Mouse (Mus musculus): ENCODE measurements around the gene Btk. TPM values are rescaled to one million over a fixed set of nuclear protein-coding genes. Genes with fewer than 3 reads are reported as not detected.

Gene Btk
- polyA plus RNA-seq (2012; rRNA removed): 2.1 and 3.0 TPM in 2 replicates

- no peak for DNase-seq (ENCODE audit: low spot score)
Measured at GRCm38 (mm10) chrX:134582888-134583669, at the start of gene Btk. Btk (minus strand) TSS chrX:134583570.

DNA sequence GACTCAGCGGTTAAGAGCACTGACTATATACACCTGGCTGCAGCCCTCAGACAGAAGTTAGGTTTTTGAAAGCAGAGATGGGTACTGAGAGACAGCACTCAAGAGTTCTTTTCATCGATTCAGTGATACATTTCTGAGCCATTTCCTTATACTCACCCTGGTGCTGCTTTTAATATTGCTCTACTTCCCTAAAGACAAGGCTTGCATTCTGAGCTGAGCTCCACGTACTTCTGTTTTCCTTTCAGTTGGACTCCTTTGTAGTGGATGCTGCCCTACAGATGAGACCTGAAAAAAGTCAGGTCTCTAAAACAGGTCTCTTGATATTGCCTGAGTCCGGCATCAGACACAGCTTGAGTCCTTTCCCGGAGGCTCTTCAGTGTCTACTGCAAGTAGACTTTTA lies 49.3 kb upstream of the Btk start:
- DNase-seq (ENCODE audit: low spot score): no peak

GRCm38 (mm10) chrX:134628200-134628599 lies 44.8 kb upstream of the Btk start:
- DNase-seq (ENCODE audit: low spot score): no peak

DNA sequence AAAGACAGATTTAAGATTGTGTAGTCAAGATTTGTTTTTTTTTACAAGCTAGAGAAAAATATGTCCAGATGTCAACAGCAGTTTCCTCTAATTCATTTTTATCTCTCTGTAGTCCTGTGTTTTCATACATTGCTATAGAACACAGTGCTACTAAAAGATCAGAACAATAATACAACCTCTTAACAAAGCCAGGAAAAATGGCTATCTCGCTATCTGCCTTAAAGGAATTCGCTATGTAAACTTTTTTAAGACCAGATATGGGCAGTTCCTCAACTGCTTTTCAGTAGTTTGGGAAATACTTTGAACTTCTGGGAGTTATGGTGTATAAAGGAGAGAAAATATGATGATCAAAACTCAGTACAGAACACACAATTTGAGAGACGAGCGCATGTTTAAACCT lies 40.0 kb upstream of the Btk start:
- no peak for DNase-seq (ENCODE audit: low spot score)

DNA sequence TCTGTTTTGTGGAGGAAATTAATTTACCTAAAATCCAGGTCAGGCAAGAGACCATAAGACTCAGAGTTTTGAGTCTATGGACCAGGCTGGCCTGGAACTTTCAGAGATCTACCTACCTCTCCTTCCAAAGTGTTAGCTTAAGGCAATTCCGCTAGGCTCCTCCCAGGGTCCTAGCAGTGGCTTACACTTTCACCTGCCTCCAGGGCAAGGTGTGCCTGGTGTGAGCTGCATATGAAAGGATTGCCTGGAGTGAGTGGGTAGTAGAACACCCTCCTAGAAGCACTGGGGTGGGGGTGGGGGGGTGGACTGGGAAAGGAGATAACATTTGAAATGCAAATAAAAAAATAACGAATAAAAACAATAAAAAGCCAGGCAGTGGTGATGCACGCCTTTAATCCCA lies 38.3 kb upstream of the Btk start:
- no peak for DNase-seq (ENCODE audit: low spot score)

GRCm38 (mm10) chrX:134620254-134620865 lies 37.0 kb upstream of the Btk start:
- no peak for DNase-seq (ENCODE audit: low spot score)

DNA sequence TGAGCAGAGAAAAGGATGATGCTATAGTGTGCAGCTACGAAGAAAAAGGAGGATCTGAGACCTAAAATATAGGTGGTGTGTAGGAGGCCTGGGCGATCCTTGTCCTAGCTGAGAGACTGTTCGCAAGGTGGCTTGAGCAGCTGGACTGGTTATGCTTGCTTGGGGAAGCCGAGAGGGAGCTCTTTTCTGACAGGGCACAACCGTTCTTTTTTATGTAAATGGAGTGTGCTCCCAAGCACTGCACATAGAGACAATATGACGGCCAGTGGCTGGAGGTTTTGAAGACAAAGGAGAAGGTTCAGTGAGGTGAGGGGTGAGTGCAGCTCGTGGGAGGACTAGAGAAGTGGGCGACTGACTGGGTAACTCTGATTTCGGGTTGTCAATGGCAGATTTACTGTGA lies 36.3 kb upstream of the Btk start:
- no peak for DNase-seq (ENCODE audit: low spot score)

GRCm38 (mm10) chrX:134614306-134614705 lies 30.9 kb upstream of the Btk start:
- DNase-seq (ENCODE audit: low spot score): no peak

DNA sequence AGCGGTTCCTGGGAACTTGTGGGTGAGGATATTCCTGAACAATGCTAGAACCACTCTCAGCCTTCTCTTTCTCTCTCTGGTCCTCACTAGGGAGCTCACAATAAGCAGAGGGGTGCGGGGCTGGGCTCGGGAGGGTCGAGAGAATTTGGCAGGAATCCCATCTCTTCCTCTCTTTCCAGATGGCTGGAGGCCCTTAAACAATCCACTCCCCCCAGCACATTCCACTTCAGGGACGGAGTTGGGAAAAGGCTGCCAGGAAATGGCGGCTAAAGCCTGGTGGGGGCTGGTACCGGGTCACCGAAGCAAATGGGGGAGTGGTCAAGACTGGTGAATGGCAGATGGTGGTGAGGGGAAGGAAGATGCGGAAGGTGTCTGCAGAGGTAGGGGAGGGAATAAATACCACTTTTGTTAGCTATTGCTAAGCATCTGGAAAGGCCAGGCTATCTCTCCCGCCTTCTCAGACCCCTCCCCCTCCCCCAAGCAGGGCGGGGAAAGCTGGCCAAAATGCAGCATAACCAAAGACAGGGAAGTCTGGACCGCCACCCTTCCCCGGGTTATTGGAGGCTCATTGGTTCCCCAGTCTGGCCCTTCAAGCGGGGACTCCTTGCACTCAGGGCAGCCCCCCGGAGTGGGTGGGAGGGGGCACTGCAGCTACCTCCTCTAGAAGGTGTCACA lies 29.1 kb upstream of the Btk start:
- peak; percentile 27 for DNase-seq (ENCODE audit: low spot score)

GRCm38 (mm10) chrX:134610984-134611383 lies 27.6 kb upstream of the Btk start:
- DNase-seq (ENCODE audit: low spot score): no peak

DNA sequence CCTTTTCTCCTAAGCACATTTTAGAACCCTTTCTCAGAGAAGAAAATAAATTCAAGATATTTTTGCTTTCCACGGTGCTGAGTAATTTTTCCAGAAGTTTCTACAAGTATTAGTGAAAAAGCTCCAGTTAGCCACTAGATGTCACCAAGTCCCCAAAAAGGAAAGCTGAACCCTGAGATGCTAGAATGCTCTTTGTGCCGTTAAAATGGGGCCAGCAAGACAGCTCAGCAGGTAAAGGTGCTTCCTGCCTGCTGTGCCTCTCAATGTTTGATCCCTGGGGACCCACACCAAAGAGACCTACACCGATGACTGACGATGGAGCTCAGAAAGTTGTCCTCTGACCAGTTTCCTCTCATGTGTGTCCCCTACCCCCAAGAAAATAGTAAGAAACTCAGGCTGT lies 26.1 kb upstream of the Btk start:
- no peak for DNase-seq (ENCODE audit: low spot score)

DNA sequence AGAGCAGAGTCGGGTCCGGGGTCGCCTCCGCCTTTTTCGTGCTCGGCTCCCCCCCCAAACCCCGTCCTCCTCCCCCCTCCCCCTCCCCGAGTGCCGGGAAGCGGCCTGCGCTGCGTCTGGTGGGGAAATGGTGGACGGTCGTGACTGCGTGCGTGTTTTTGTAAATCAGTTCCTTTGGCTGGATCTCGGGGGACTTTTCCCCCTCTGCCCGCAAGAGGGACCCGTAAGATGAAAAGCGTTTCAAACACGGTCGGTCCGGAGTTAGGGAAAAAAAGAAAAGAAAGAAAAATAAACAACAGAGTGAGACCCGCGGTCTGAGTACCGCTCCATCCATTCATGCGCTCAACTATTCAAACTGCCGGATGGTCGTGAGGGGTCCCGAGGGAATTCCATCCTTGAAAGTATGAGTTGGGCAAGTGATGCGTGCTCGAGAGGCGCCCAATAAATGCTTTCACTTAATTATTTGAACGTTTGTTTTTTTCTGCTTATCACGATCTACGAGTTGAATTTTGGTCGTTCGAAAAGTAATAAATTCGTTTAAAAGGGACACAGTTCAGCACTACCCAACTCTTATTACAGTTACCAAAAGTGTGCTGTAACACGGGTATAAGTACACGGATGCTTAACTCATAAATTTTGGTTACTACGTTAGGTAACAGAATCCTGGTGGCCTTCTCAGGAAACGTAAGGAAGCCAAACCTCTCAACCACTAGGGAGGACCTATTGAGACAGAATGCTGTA lies 18.2 kb upstream of the Btk start:
- no peak for DNase-seq (ENCODE audit: low spot score)

DNA sequence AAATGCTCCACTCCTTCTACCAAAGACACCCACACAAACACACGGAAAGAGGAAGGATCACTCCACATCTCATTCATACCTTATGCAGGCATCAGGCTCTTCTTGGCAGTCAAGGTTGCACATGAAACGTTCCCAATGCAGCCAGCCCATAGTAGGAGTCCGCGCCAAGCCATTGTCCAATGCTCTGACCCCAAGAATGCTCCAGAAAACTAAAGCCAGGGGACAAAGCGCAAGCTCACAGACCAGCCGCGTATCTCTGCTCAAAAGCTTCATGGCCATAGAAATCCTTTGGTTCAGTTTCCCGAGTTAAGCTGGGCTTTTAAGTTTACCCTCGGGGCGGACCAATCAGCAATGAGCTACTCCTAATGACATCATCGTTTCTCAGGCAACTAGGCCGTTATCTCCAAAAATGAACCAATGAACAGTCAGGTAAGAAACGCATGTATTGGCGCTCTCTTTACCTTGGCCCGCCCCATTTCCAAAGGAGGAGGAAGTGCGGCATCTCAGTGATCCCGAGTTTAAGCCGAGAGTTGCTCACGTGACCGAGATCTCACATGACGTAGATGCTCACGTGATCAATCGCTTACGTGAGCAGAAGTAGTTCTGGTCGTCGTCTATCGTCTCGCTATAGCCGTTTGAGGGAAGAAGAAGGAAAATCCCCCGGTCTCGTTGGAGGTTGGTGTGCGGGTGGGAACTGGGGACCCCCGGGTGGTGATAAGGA lies 17.4 kb upstream of the Btk start, which contains the start of the genes Gla and Hnrnph2:
Gene Gla (minus strand): TSS at position 467 of the 721 bp plus-strand sequence.
Gene Hnrnph2 (plus strand): TSS at position 521 of the 721 bp plus-strand sequence.
- peak; percentile 54 for DNase-seq (ENCODE audit: low spot score)

- DNase-seq (ENCODE audit: low spot score): no peak
Measured at GRCm38 (mm10) chrX:134599922-134600565, 16.7 kb upstream of the Btk start.

DNA sequence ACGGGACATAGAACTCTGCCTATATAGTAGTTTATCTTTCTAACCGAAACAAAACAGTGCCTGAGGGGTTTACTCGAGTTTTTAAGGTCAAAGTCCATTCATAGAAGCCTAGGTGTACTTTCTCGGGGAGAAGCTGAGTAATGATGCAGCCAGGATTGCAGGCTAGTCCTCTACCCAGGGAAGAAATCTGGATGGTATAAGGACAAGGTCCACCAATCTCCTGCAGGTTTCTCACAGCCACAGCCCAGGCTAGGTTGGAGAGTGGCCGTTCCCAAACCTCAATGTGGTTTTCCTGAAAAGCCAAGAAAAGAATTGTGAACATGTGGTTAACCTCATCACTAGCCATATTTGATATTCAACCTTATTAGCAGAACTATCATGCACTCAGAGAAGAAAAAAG lies 6.5 kb upstream of the Btk start:
- DNase-seq (ENCODE audit: low spot score): no peak

DNA sequence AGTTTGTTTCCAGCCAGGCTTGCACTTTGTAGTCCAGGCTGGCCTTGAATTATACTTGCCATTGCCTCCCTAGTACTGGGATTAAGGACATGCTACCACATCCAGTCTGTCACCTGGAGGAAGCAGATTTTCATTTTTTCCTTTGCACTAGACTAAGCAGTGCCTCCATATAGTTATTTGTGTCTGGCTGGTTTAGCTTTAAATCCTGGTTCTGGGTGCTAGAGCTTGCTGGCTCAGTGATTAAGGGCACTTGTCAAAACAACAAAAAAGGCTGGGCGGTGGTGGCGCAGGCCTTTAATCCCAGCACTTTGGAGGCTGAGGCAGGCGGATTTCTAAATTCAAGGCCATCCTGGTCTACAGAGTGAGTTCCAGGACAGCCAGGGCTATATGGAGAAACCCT lies 5.6 kb upstream of the Btk start:
- no peak for DNase-seq (ENCODE audit: low spot score)

DNA sequence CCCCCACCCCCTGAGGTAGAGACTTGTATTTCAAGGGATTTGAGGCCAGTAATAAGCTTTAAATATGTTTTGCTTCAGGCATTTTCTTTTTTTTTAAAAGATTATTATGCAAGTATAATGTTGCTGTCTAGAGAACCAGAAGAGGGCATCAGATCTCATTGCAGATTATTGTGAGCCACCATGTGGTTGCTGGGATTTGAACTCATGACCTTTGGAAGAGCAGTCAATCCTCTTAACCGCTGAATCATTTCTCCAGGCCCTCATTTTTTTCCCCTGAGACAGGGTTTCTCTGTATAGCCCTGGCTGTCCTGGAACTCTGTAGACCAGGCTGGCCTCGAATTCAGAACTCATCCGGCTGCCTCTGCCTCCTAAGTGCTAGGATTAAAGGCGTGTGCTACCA lies 4.9 kb upstream of the Btk start:
- no peak for DNase-seq (ENCODE audit: low spot score)

DNA sequence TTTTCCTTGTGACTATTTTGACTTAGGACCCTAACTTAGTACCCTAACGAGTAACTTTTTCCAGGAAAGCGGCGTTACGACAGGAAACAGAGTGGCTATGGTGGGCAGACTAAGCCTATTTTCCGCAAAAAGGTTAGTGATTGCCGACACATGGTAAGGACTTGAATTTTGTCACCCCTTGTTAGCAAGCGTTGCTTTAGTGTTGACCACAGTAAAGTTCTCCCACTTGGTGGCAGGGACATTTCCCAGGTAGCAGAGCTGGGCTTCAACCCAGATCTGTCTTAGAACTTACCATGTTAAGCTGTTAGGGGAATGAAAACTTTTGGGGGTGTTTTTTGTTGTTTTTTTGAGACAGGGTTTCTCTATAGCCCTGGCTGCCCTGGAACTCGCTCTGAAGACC lies 3.1 kb upstream of the Btk start:
- no peak for DNase-seq (ENCODE audit: low spot score)

DNA sequence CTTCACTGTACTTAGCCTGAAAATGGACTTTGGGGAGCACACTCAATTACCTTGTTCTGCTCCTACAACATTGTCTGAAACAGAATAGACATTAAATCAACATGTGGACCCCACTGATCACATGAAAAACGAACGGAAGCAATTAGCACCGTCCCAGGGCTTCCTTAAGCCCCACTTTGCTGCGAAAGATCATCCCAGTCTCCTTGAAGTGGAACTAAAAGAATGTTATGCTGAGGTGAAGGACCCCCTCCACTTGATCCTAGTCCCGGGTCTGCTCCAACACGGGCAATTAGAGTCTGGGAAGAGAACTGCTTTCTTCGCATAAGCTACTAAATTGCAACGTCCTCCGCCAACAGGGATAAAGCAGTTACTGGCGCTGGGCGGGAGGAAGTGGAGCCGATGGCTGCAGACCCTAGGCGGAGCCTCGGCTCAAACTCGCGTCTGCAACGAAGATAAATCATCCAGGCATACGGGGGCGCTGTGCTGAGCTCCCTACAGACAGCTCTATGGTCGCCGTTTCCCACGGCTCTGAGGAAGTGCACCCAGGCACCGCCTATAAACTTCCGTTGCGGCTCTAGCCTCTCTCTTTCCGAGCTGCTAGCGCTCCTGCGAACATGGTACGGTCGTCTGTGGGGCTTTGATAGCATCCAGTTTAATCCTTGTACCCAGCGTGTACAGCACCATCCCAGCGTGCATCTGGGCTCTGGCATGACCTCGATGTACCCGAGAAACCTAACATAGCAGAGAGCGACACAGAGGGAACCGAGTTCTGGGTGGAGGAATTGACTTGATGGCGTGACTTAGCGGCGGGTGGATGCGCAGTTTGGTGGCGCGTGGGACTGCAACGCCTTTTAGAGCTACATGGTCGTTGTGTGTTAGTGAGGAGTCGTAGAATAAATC lies 2.0 kb upstream of the Btk start, which contains the start of gene Rpl36a:
Gene Rpl36a (plus strand): TSS at position 552 of the 900 bp plus-strand sequence.
- DNase-seq (ENCODE audit: low spot score): peak; percentile 66

GRCm38 (mm10) chrX:134582270-134582669 lies 1.1 kb downstream of the Btk start:
- no peak for DNase-seq (ENCODE audit: low spot score)
